Mouse (Mus musculus) CD4-positive helper T cell, adult 2 months (primary cell): ENCODE measurements around the gene Gm9045.
"Not testable (repeated sequence)": the region's sequence is repeated elsewhere in the genome, so short reads cannot be mapped to it uniquely, and the experiment has no call there.

Experiments used
- DNase-seq: peaks from one replicate; pipeline ENCODE4 v3.0.0-alpha.2; 2012; ENCODE audit warnings: low read depth, missing footprints, low spot score

Gene Gm9045

GRCm38 (mm10) chr10:118337731-118338130 is at the start of gene Gm9045:
Gene Gm9045 (minus strand): TSS chr10:118337831.
- not testable (repeated sequence) for DNase-seq

- DNase-seq: peak; percentile 82
These were observed 32.8 kb upstream of the Gm9045 start for GRCm38 (mm10) chr10:118370443-118370842.

GRCm38 (mm10) chr10:118369518-118369917 is 31.9 kb upstream of the Gm9045 start:
- no peak for DNase-seq

- DNase-seq: not testable (repeated sequence)
These were observed 16.4 kb upstream of the Gm9045 start, which contains the start of gene Gm9049 for GRCm38 (mm10) chr10:118354005-118354404. Gene Gm9049 (minus strand): TSS chr10:118354105.

GRCm38 (mm10) chr10:118348579-118348978 is 10.9 kb upstream of the Gm9045 start, which contains the start of gene Gm9048:
Gene Gm9048 (minus strand): TSS chr10:118348679.
- DNase-seq: not testable (repeated sequence)

GRCm38 (mm10) chr10:118343155-118343554 is 5.5 kb upstream of the Gm9045 start, which contains the start of gene Gm9046:
Gene Gm9046 (minus strand): TSS chr10:118343255.
- DNase-seq: not testable (repeated sequence)

GRCm38 (mm10) chr10:118332308-118332707 is 5.3 kb downstream of the Gm9045 start, which contains the start of gene Gm9044:
Gene Gm9044 (minus strand): TSS chr10:118332408.
- not testable (repeated sequence) for DNase-seq

- DNase-seq: not testable (repeated sequence)
These were observed 10.8 kb downstream of the Gm9045 start, which contains the start of gene Gm9040 for GRCm38 (mm10) chr10:118326869-118327268. Gene Gm9040 (minus strand): TSS chr10:118326969.

- no peak for DNase-seq
These were observed 18.6 kb downstream of the Gm9045 start for GRCm38 (mm10) chr10:118319024-118319423.

GRCm38 (mm10) chr10:118302133-118302532 is 35.5 kb downstream of the Gm9045 start:
- DNase-seq: peak; percentile 6

GRCm38 (mm10) chr10:118294938-118295337 is 42.7 kb downstream of the Gm9045 start, which contains the start of gene Iltifb:
Gene Iltifb (minus strand): TSS chr10:118295038.
- no peak for DNase-seq
